9 mouse cellular contexts compared by ENCODE assay signal in the genomic region with DNA sequence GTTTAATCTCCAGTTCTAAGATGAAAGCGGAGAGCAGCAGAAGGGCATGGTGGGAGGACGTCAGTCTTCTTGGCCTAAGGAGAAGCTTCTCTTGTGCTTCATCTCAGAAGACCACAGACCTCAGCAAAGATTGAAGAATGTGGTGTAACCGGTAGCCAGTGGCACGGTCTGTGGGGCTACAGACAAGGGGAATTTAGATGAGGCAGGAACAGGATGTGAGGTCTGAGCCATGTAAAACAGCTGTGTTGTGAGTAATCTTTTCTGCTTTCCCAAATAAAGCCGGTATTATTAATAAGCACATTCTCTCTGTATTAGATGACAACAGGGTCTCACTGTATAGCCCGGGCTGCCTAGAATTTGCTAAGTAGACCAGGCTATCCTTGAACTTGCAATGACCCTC. TPM values are rescaled to one million over a fixed set of nuclear protein-coding genes. Genes with fewer than 3 reads are reported as not detected.
DNase-seq lines count a peak whose midpoint lies in the region; ATAC-seq and TF ChIP-seq lines count a peak whose summit lies in the region.
"Had no signal": no experiment of that assay in that cellular context is flagged by ENCODE, and none has a peak within 500 bp of the region (broad histone marks: within the 10 kb centered on the region; RNA-seq: fewer than 3 reads in every experiment).

No protein-coding gene starts in this region.

- ATAC-seq in forebrain, postnatal 0 days = no peak
- ATAC-seq in lung, embryonic 14.5 days (ENCODE audit: insufficient read depth) = no peak
- no peak for ATAC-seq in heart, postnatal 0 days (ENCODE audit: insufficient read depth, low read depth)
- no peak for ATAC-seq in forebrain, embryonic 15.5 days (replicated peaks)

- no peak overlapping the region for H3K4me3 ChIP-seq in forebrain, embryonic 10.5 days
- H3K4me3 ChIP-seq in forebrain, postnatal 0 days (ENCODE audit: low read depth, low read length) = no peak overlapping the region
- no peak overlapping the region for H3K4me3 ChIP-seq in lung, embryonic 14.5 days (ENCODE audit: low read depth, low read length)
- no peak overlapping the region for H3K4me3 ChIP-seq in lung, adult 2 months (replicated peaks; ENCODE audit: extremely low read depth, low read depth, low read length)
- no peak overlapping the region for H3K4me3 ChIP-seq in heart, postnatal 0 days (ENCODE audit: low read depth, low read length)
- no peak overlapping the region for H3K4me3 ChIP-seq in forebrain, embryonic 15.5 days
- H3K4me3 ChIP-seq: hindbrain, embryonic 12.5 days had no signal

- H3K9me3 ChIP-seq in forebrain, embryonic 10.5 days = no peaks in the 10 kb centered on the region
- no peaks in the 10 kb centered on the region for H3K9me3 ChIP-seq in forebrain, postnatal 0 days (ENCODE audit: low read length)
- H3K9me3 ChIP-seq in lung, embryonic 14.5 days (ENCODE audit: low read depth, low read length) = no peaks in the 10 kb centered on the region
- no peaks in the 10 kb centered on the region for H3K9me3 ChIP-seq in heart, postnatal 0 days (replicated peaks; ENCODE audit: control insufficient read depth, low read length)
- no peaks in the 10 kb centered on the region for H3K9me3 ChIP-seq in forebrain, embryonic 15.5 days
- H3K9me3 ChIP-seq: hindbrain, embryonic 12.5 days had no signal

- TF ChIP-seq CTCF in forebrain, postnatal 0 days (IDR thresholded peaks at IDR 0.05; ENCODE audit: low read depth) = no peak
- TF ChIP-seq CTCF in lung, embryonic 14.5 days (IDR thresholded peaks at IDR 0.05; ENCODE audit: low read depth) = no peak
- no peak for TF ChIP-seq CTCF in lung, adult 2 months (IDR thresholded peaks at IDR 0.05; ENCODE audit: insufficient read depth, low read length)
- TF ChIP-seq CTCF in heart, postnatal 0 days (IDR thresholded peaks at IDR 0.05; ENCODE audit: low read depth) = no peak

- WGBS in forebrain, embryonic 10.5 days = 75% methylated on average over 6 of the region's 6 CpGs
- WGBS in forebrain, postnatal 0 days = 67% methylated on average over 6 of the region's 6 CpGs
- 53% methylated on average over 6 of the region's 6 CpGs for WGBS in lung, embryonic 14.5 days
- WGBS in lung, adult 2 months = 32% methylated on average over 6 of the region's 6 CpGs
- WGBS in heart, postnatal 0 days = 57% methylated on average over 6 of the region's 6 CpGs
- WGBS in forebrain, embryonic 15.5 days = 63% methylated on average over 6 of the region's 6 CpGs

- no peak for TF ChIP-seq EP300 in heart, postnatal 0 days (IDR thresholded peaks at IDR 0.05; ENCODE audit: low read depth)

- H3K27me3 ChIP-seq in forebrain, embryonic 10.5 days (ENCODE audit: poor library complexity, severe bottlenecking) = no peaks in the 10 kb centered on the region
- no peaks in the 10 kb centered on the region for H3K27me3 ChIP-seq in forebrain, postnatal 0 days (ENCODE audit: insufficient read depth, low read length)
- no peaks in the 10 kb centered on the region for H3K27me3 ChIP-seq in lung, embryonic 14.5 days (ENCODE audit: insufficient read depth, low read length)
- H3K27me3 ChIP-seq in heart, postnatal 0 days (ENCODE audit: control insufficient read depth, insufficient read depth, low read length) = no peaks in the 10 kb centered on the region
- H3K27me3 ChIP-seq in forebrain, embryonic 15.5 days = no peaks in the 10 kb centered on the region
- H3K27me3 ChIP-seq: hindbrain, embryonic 12.5 days had no signal

- DNase-seq in forebrain, embryonic 10.5 days (ENCODE audit: extremely low spot score, low spot score) = no peak
- DNase-seq in forebrain, postnatal 0 days = no peak
- peak; percentile 33 for DNase-seq in lung, embryonic 14.5 days
- DNase-seq in lung, adult 2 months = no peak
- no peak for DNase-seq in heart, postnatal 0 days (ENCODE audit: low spot score)
- DNase-seq in spleen, postnatal 36 days (ENCODE audit: low spot score in 2 of 2) = peak; percentile 77 to 82
- DNase-seq in c-Kit-positive CD71-positive TER-119-positive erythroid progenitor cells, embryonic 14.5 days (ENCODE audit: low spot score) = no peak

- no peak overlapping the region for H3K9ac ChIP-seq in forebrain, postnatal 0 days
- no peak overlapping the region for H3K9ac ChIP-seq in lung, embryonic 14.5 days
- H3K9ac ChIP-seq in heart, postnatal 0 days (replicated peaks; ENCODE audit: low read depth, low read length) = no peak overlapping the region
- H3K9ac ChIP-seq in forebrain, embryonic 15.5 days (replicated peaks) = no peak overlapping the region
- H3K9ac ChIP-seq: hindbrain, embryonic 12.5 days had no signal

- H3K36me3 ChIP-seq in forebrain, embryonic 10.5 days (replicated peaks) = peaks cover 23% of the 10 kb centered on the region
- no peaks in the 10 kb centered on the region for H3K36me3 ChIP-seq in forebrain, postnatal 0 days (ENCODE audit: insufficient read depth)
- peaks cover 15% of the 10 kb centered on the region for H3K36me3 ChIP-seq in lung, embryonic 14.5 days (ENCODE audit: insufficient read depth)
- peaks cover 17% of the 10 kb centered on the region; the same call in 1 of the 2 replicates for H3K36me3 ChIP-seq in heart, postnatal 0 days (replicated peaks; ENCODE audit: control insufficient read depth, insufficient read depth, low read length)
- H3K36me3 ChIP-seq in forebrain, embryonic 15.5 days = no peaks in the 10 kb centered on the region
- H3K36me3 ChIP-seq: hindbrain, embryonic 12.5 days had no signal

- no peak overlapping the region for H3K4me2 ChIP-seq in forebrain, postnatal 0 days (ENCODE audit: low read depth)
- H3K4me2 ChIP-seq in lung, embryonic 14.5 days = no peak overlapping the region
- H3K4me2 ChIP-seq in heart, postnatal 0 days (ENCODE audit: low read depth, low read length) = no peak overlapping the region
- no peak overlapping the region for H3K4me2 ChIP-seq in forebrain, embryonic 15.5 days (replicated peaks)
- H3K4me2 ChIP-seq: hindbrain, embryonic 12.5 days had no signal

- peak overlapping the region; percentile 2; the same call in 1 of the 2 replicates for H3K27ac ChIP-seq in forebrain, embryonic 10.5 days
- no peak overlapping the region for H3K27ac ChIP-seq in forebrain, postnatal 0 days (ENCODE audit: low read depth, low read length)
- no peak overlapping the region for H3K27ac ChIP-seq in lung, embryonic 14.5 days (ENCODE audit: low read depth)
- peak overlapping the region; percentile 56 for H3K27ac ChIP-seq in heart, postnatal 0 days (ENCODE audit: low read depth)
- no peak overlapping the region for H3K27ac ChIP-seq in forebrain, embryonic 15.5 days (replicated peaks)
- H3K27ac ChIP-seq: hindbrain, embryonic 12.5 days had no signal

- no peak for TF ChIP-seq POLR2A in lung, adult 2 months (IDR thresholded peaks at IDR 0.05; ENCODE audit: borderline replicate concordance, extremely low read depth, low read depth, low read length)

- H3K4me1 ChIP-seq in forebrain, embryonic 10.5 days = peaks cover 35% of the 10 kb centered on the region
- no peaks in the 10 kb centered on the region; the same call in 1 of the 2 replicates for H3K4me1 ChIP-seq in forebrain, postnatal 0 days (ENCODE audit: insufficient read depth)
- no peaks in the 10 kb centered on the region for H3K4me1 ChIP-seq in lung, embryonic 14.5 days (ENCODE audit: insufficient read depth)
- H3K4me1 ChIP-seq in lung, adult 2 months (ENCODE audit: control insufficient read depth, insufficient read depth, low read length) = peaks cover 36% of the 10 kb centered on the region
- peaks cover 6% of the 10 kb centered on the region; the same call in 1 of the 2 replicates for H3K4me1 ChIP-seq in heart, postnatal 0 days (ENCODE audit: control insufficient read depth, insufficient read depth)
- peaks cover 22% of the 10 kb centered on the region for H3K4me1 ChIP-seq in forebrain, embryonic 15.5 days

RNA-seq across cellular contexts. Expression of gene Wasf2, which starts 28.8 kb away (rescaled TPM):
- polyA plus RNA-seq in forebrain, embryonic 10.5 days (2016; fragmentation: Nextera tagmentation; extraction: Ambion mirVana) = 47.4 and 49.1 TPM in 2 replicates
- 8.1 and 11.3 TPM in 2 replicates for total RNA-seq in forebrain, postnatal 0 days (2014; rRNA removed)
- 15.7 and 24.1 TPM in 2 replicates for polyA plus RNA-seq in forebrain, postnatal 0 days (2015; fragmentation: Nextera tagmentation; extraction: Ambion mirVana)
- 96.3 and 101 TPM in 2 replicates for polyA plus RNA-seq in lung, embryonic 14.5 days (2014; fragmentation: Nextera tagmentation; extraction: Ambion mirVana)
- 91.7 and 109 TPM in 2 replicates for polyA plus RNA-seq in lung, adult 2 months (2012; rRNA removed)
- total RNA-seq in heart, postnatal 0 days (2014; rRNA removed; ENCODE audit: low replicate concordance) = 54.5 and 119 TPM in 2 replicates
- polyA plus RNA-seq in heart, postnatal 0 days (2015; fragmentation: Nextera tagmentation; extraction: Ambion mirVana) = 55.4 and 62.4 TPM in 2 replicates
- 31.8 and 33.6 TPM in 2 replicates for polyA plus RNA-seq in forebrain, embryonic 15.5 days (2015; fragmentation: Nextera tagmentation; extraction: Ambion mirVana)

RNA-seq across cellular contexts. Expression of gene Cd164l2, which starts 52.8 kb away (rescaled TPM):
- polyA plus RNA-seq in forebrain, embryonic 10.5 days (2016; fragmentation: Nextera tagmentation; extraction: Ambion mirVana) = 1.2 and 2.5 TPM in 2 replicates
- total RNA-seq in forebrain, postnatal 0 days (2014; rRNA removed) = 2.8 and 4.6 TPM in 2 replicates
- 4.2 and 6.1 TPM in 2 replicates for polyA plus RNA-seq in forebrain, postnatal 0 days (2015; fragmentation: Nextera tagmentation; extraction: Ambion mirVana)
- 5.0 and 7.4 TPM in 2 replicates for polyA plus RNA-seq in lung, embryonic 14.5 days (2014; fragmentation: Nextera tagmentation; extraction: Ambion mirVana)
- polyA plus RNA-seq in lung, adult 2 months (2012; rRNA removed) = 2.8 and 4.3 TPM in 2 replicates
- not detected in 2 replicates for total RNA-seq in heart, postnatal 0 days (2014; rRNA removed; ENCODE audit: low replicate concordance)
- 0.23 and 0.33 TPM in 2 replicates for polyA plus RNA-seq in heart, postnatal 0 days (2015; fragmentation: Nextera tagmentation; extraction: Ambion mirVana)
- polyA plus RNA-seq in forebrain, embryonic 15.5 days (2015; fragmentation: Nextera tagmentation; extraction: Ambion mirVana) = 0.38 and 0.87 TPM in 2 replicates

RNA-seq across cellular contexts. Expression of gene Gpr3, which starts 53.2 kb away (rescaled TPM):
- polyA plus RNA-seq in forebrain, embryonic 10.5 days (2016; fragmentation: Nextera tagmentation; extraction: Ambion mirVana) = 0.06 and 0.27 TPM in 2 replicates
- 1.1 and 2.2 TPM in 2 replicates for total RNA-seq in forebrain, postnatal 0 days (2014; rRNA removed)
- 2.6 and 2.7 TPM in 2 replicates for polyA plus RNA-seq in forebrain, postnatal 0 days (2015; fragmentation: Nextera tagmentation; extraction: Ambion mirVana)
- polyA plus RNA-seq in lung, embryonic 14.5 days (2014; fragmentation: Nextera tagmentation; extraction: Ambion mirVana) = 0.18 TPM in 1 of 2 replicates, not detected in the other
- polyA plus RNA-seq in lung, adult 2 months (2012; rRNA removed) = 0.18 and 0.60 TPM in 2 replicates
- not detected in 2 replicates for total RNA-seq in heart, postnatal 0 days (2014; rRNA removed; ENCODE audit: low replicate concordance)
- polyA plus RNA-seq in heart, postnatal 0 days (2015; fragmentation: Nextera tagmentation; extraction: Ambion mirVana) = 0.15 and 0.21 TPM in 2 replicates
- 0.48 and 0.55 TPM in 2 replicates for polyA plus RNA-seq in forebrain, embryonic 15.5 days (2015; fragmentation: Nextera tagmentation; extraction: Ambion mirVana)

Comparison
In these comparisons a context has a peak if more than half of its experiments do, and no peak if none do; other contexts are left out.
1. DNase-seq: peak in lung, embryonic 14.5 days (single experiment) and spleen, postnatal 36 days (2 of 2); none in forebrain, embryonic 10.5 days (single experiment), forebrain, postnatal 0 days (single experiment), lung, adult 2 months (single experiment), heart, postnatal 0 days (single experiment) and c-Kit-positive CD71-positive TER-119-positive erythroid progenitor cells, embryonic 14.5 days (single experiment).
2. H3K27ac ChIP-seq: peak in forebrain, embryonic 10.5 days (single experiment) and heart, postnatal 0 days (single experiment); none in forebrain, postnatal 0 days (single experiment), lung, embryonic 14.5 days (single experiment) and forebrain, embryonic 15.5 days (single experiment).